In genomic region chr4:138453097-138453752, GRCm38 (mm10) we compare ENCODE assay signal across 8 mouse cellular contexts. TPM values are rescaled to one million over a fixed set of nuclear protein-coding genes. Genes with fewer than 3 reads are reported as not detected.
DNase-seq lines count a peak whose midpoint lies in the region; ATAC-seq and TF ChIP-seq lines count a peak whose summit lies in the region.

No protein-coding gene starts in this region.

- ATAC-seq in lung, embryonic 14.5 days (ENCODE audit: insufficient read depth): no peak; the same call in 1 of the 2 replicates
- ATAC-seq in embryonic facial prominence, embryonic 13.5 days (ENCODE audit: insufficient number of reproducible peaks, insufficient read depth, low FRiP score, low TSS enrichment, low read depth): no peak
- ATAC-seq in midbrain, embryonic 16.5 days: peak; percentile 29; the same call in 1 of the 2 replicates

- peak overlapping the region; percentile 79 for H3K4me3 ChIP-seq in lung, embryonic 14.5 days (ENCODE audit: low read depth, low read length)
- H3K4me3 ChIP-seq in embryonic facial prominence, embryonic 13.5 days: peak overlapping the region; percentile 57
- peak overlapping the region; percentile 95 for H3K4me3 ChIP-seq in midbrain, embryonic 16.5 days (ENCODE audit: low read depth, low read length)

- no peaks in the 10 kb centered on the region for H3K36me3 ChIP-seq in lung, embryonic 14.5 days (ENCODE audit: insufficient read depth)
- H3K36me3 ChIP-seq in embryonic facial prominence, embryonic 13.5 days: no peaks in the 10 kb centered on the region
- no peaks in the 10 kb centered on the region for H3K36me3 ChIP-seq in midbrain, embryonic 16.5 days (ENCODE audit: control insufficient read depth, insufficient read depth, low read length)

- peaks cover 20% of the 10 kb centered on the region for H3K27me3 ChIP-seq in lung, embryonic 14.5 days (ENCODE audit: insufficient read depth, low read length)
- peaks cover 78% of the 10 kb centered on the region for H3K27me3 ChIP-seq in embryonic facial prominence, embryonic 13.5 days
- no peaks in the 10 kb centered on the region for H3K27me3 ChIP-seq in midbrain, embryonic 16.5 days (ENCODE audit: control insufficient read depth, insufficient read depth, low read depth, low read length)

- no peaks in the 10 kb centered on the region; the same call in 1 of the 2 replicates for H3K4me1 ChIP-seq in lung, embryonic 14.5 days (ENCODE audit: insufficient read depth)
- H3K4me1 ChIP-seq in embryonic facial prominence, embryonic 13.5 days: peaks cover 25% of the 10 kb centered on the region
- peaks cover 34% of the 10 kb centered on the region for H3K4me1 ChIP-seq in midbrain, embryonic 16.5 days (ENCODE audit: control insufficient read depth, insufficient read depth, low read length)

- no peak for TF ChIP-seq CTCF in lung, embryonic 14.5 days (IDR thresholded peaks at IDR 0.05; ENCODE audit: low read depth)

- WGBS in lung, embryonic 14.5 days: 7% methylated on average over 19 of the region's 19 CpGs
- WGBS in embryonic facial prominence, embryonic 13.5 days: 3% methylated on average over 19 of the region's 19 CpGs
- 3% methylated on average over 19 of the region's 19 CpGs for WGBS in midbrain, embryonic 16.5 days

- no peak overlapping the region for H3K9ac ChIP-seq in lung, embryonic 14.5 days
- H3K9ac ChIP-seq in embryonic facial prominence, embryonic 13.5 days: peak overlapping the region; percentile 79
- peak overlapping the region; percentile 92 for H3K9ac ChIP-seq in midbrain, embryonic 16.5 days (ENCODE audit: low read depth, low read length)

- 0 out of 2 replicates have a peak overlapping the region, but pooled peaks have one; percentile 4 for H3K27ac ChIP-seq in lung, embryonic 14.5 days (ENCODE audit: low read depth)
- peak overlapping the region; percentile 81 for H3K27ac ChIP-seq in embryonic facial prominence, embryonic 13.5 days
- peak overlapping the region; percentile 95 for H3K27ac ChIP-seq in midbrain, embryonic 16.5 days (ENCODE audit: low read length)

- H3K9me3 ChIP-seq in lung, embryonic 14.5 days (ENCODE audit: low read depth, low read length): no peaks in the 10 kb centered on the region
- H3K9me3 ChIP-seq in embryonic facial prominence, embryonic 13.5 days: no peaks in the 10 kb centered on the region
- no peaks in the 10 kb centered on the region for H3K9me3 ChIP-seq in midbrain, embryonic 16.5 days (replicated peaks; ENCODE audit: control insufficient read depth, low read length, poor library complexity, severe bottlenecking)

- DNase-seq in lung, embryonic 14.5 days: no peak
- DNase-seq in lung, postnatal 10 days: no peak
- peak; percentile 91 for DNase-seq in kidney, adult 9 months
- no peak for DNase-seq in urinary bladder, postnatal 14 days (ENCODE audit: low spot score)
- no peak for DNase-seq in frontal cortex, postnatal 25 days (ENCODE audit: low spot score in 2 of 2)
- DNase-seq in layer of hippocampus, postnatal 36 days: no peak

- H3K4me2 ChIP-seq in lung, embryonic 14.5 days: peak overlapping the region; percentile 94
- H3K4me2 ChIP-seq in embryonic facial prominence, embryonic 13.5 days: peak overlapping the region; percentile 90
- peak overlapping the region; percentile 88 for H3K4me2 ChIP-seq in midbrain, embryonic 16.5 days (ENCODE audit: low read length)

RNA-seq across cellular contexts. Expression of gene Camk2n1, which starts 0.9 kb away (rescaled TPM):
- polyA plus RNA-seq in lung, embryonic 14.5 days (2014; fragmentation: Nextera tagmentation; extraction: Ambion mirVana): 2.6 and 3.2 TPM in 2 replicates
- 2.4 and 2.5 TPM in 2 replicates for polyA plus RNA-seq in embryonic facial prominence, embryonic 13.5 days (2015; fragmentation: Nextera tagmentation; extraction: Ambion mirVana)
- 18.2 and 18.7 TPM in 2 replicates for polyA plus RNA-seq in midbrain, embryonic 16.5 days (2015; fragmentation: Nextera tagmentation; extraction: Ambion mirVana)
- total RNA-seq in layer of hippocampus, postnatal 36 days (2021): 100 to 1,000 TPM; 359 to 375 TPM

RNA-seq across cellular contexts. Expression of gene Mul1, which starts 18.8 kb away (rescaled TPM):
- 16.1 and 18.0 TPM in 2 replicates for polyA plus RNA-seq in lung, embryonic 14.5 days (2014; fragmentation: Nextera tagmentation; extraction: Ambion mirVana)
- polyA plus RNA-seq in embryonic facial prominence, embryonic 13.5 days (2015; fragmentation: Nextera tagmentation; extraction: Ambion mirVana): 15.3 and 19.1 TPM in 2 replicates
- polyA plus RNA-seq in midbrain, embryonic 16.5 days (2015; fragmentation: Nextera tagmentation; extraction: Ambion mirVana): 18.3 and 20.1 TPM in 2 replicates
- total RNA-seq in layer of hippocampus, postnatal 36 days (2021): 10 to 100 TPM; 53.4 to 62.5 TPM

RNA-seq across cellular contexts. Expression of gene Fam43b, which starts 56.9 kb away (rescaled TPM):
- not detected in 2 replicates for polyA plus RNA-seq in lung, embryonic 14.5 days (2014; fragmentation: Nextera tagmentation; extraction: Ambion mirVana)
- 0.18 and 0.25 TPM in 2 replicates for polyA plus RNA-seq in embryonic facial prominence, embryonic 13.5 days (2015; fragmentation: Nextera tagmentation; extraction: Ambion mirVana)
- polyA plus RNA-seq in midbrain, embryonic 16.5 days (2015; fragmentation: Nextera tagmentation; extraction: Ambion mirVana): 11.5 and 15.9 TPM in 2 replicates
- total RNA-seq in layer of hippocampus, postnatal 36 days (2021): 10 to 100 TPM; 31.2 to 31.3 TPM

Comparison
In these comparisons a context has a peak if more than half of its experiments do, and no peak if none do; other contexts are left out.
1. H3K27ac ChIP-seq: peak in every context shown above with its lines; median percentile 95 in midbrain, embryonic 16.5 days; 81 in embryonic facial prominence, embryonic 13.5 days; 4 in lung, embryonic 14.5 days.